Mouse (Mus musculus) megakaryocyte, embryonic 14.5 days (primary cell): ENCODE measurements around the gene Cldn13.
"Not testable (repeated sequence)": the region's sequence is repeated elsewhere in the genome, so short reads cannot be mapped to it uniquely, and the experiment has no call there.

Experiments
- FLI1 ChIP-seq: IDR thresholded peaks from 2 replicates; pipeline ENCODE4 v1.6.1; 2012; ENCODE audit warnings: low read length, inconsistent platforms, mixed read lengths
- GATA1 ChIP-seq: IDR thresholded peaks from 3 replicates; pipeline ENCODE4 v1.6.1; 2012; ENCODE audit warnings: mixed read lengths, low read length, inconsistent platforms, borderline replicate concordance

DNA sequence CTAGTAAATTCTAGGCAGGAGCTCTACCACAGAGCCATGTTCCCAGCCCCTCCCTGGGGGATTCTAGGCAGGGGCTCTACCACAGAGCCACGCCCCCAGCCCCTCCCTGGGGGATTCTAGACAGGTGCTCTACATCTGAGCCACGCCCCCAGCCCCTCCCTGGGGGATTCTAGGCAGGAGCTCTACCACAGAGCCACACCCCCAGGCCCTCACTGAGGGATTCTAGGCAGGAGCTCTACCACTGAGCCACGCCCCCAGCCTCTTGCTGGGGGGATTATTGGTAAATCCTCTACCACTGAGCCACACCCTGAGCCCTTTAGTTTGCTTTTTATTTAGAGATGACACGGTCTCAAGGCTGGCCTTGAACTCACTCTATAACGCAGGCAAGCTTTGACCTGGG lies 18.4 kb upstream of the Cldn13 start:
- TF ChIP-seq GATA1, FLI1: not testable (repeated sequence)
